Mouse (Mus musculus): ENCODE results near the gene Fshr.

DNA sequence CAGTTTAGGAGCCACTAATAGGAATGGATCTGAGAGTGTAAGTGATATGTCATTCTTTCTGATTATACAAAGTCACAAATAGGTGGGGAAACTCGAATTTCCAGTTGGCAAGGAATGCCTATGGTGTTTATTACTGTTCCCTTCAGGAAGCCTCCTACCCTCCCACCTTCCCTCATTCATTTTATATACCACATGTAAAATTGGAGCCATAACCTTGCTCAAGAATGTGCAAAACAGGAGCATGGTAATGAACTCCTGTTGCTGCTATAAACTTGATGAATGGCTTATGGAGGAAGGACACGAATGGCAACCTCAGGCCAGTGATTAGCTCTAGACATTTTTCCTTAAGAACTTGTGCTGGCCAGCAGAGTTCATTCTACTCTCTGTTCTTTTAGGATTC lies 117.6 kb downstream of the Fshr start:
- TF ChIP-seq POLR2A (IDR thresholded peaks at IDR 0.05; ENCODE audit: low read depth, low read length), result no peak
- no peak for TF ChIP-seq CTCF (conservative IDR thresholded peaks at IDR 0.05; ENCODE audit: insufficient read depth, insufficient read length, low read depth, low read length)
